Mouse (Mus musculus) thymus, adult 2 months (tissue): ENCODE results near the gene Rnasek.

Experiments
- CTCF ChIP-seq: fragments of 200-500 bp; IDR thresholded peaks from 2 replicates; pipeline ENCODE4 v1.5.1; 2012; ENCODE audit warnings: mild to moderate bottlenecking, control low read depth, low read length, moderate library complexity, borderline replicate concordance; ENCODE audit not compliant: control insufficient read depth, poor library complexity, insufficient read depth; ENCODE audit errors: extremely low read depth
- POLR2A ChIP-seq: fragments of 200-500 bp; IDR thresholded peaks from 2 replicates; pipeline ENCODE4 v1.6.1; 2012; ENCODE audit warnings: mild to moderate bottlenecking, low read length, control low read depth, moderate library complexity; ENCODE audit not compliant: control insufficient read depth, poor library complexity, insufficient read depth; ENCODE audit errors: extremely low read depth

- TF ChIP-seq CTCF (no peak), POLR2A (peak; percentile 11; the same call in 1 of the 2 replicates)
Measured at GRCm38 (mm10) chr11:70220731-70221602, 18.7 kb downstream of the Rnasek start, which contains the start of gene Slc16a13.
